Mouse (Mus musculus): ENCODE measurements at regions not wholly inside any gene's neighbourhood (a gene's known extent, or its start where the extent isn't known, plus 50 kb on each side); places are given as distances from the start of the nearest gene placed in this dataset.
"Not testable (repeated sequence)": the region's sequence is repeated elsewhere in the genome, so short reads cannot be mapped to it uniquely, and the experiment has no call there.

DNA sequence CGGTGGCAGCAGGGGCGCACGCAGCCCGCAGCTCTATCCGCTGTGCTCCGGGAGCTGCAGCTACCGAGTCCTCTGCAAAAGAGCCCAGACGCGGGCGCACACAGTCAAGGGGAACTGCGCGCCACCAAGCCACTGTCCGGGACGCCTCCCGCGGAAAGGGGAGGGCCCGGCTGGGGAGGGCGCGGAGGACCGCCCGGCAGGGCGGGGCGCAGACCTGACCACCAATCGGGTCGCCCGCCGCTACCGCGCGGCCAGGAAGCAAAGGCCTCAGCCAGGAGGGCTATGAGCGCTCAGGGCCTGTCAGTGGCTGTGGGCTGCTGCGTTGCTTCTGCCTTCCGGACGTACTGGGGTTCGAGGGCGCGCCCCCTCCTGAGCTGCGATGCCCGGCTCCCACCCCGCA is 1034.5 kb downstream of the Gm10330 start:
- H3K27me3 ChIP-seq (ENCODE audit: control insufficient read depth, insufficient read depth, low read length); H3K36me3 ChIP-seq (ENCODE audit: control insufficient read depth, insufficient read depth, low read length); H3K4me1 ChIP-seq (ENCODE audit: control insufficient read depth, insufficient read depth, low read length); H3K9me3 ChIP-seq (ENCODE audit: control insufficient read depth, low read depth, low read length); H3K27ac ChIP-seq (ENCODE audit: low read length); ATAC-seq (ENCODE audit: insufficient number of reproducible peaks, insufficient read depth, low FRiP score, low read depth); H3K9ac ChIP-seq (replicated peaks; ENCODE audit: low read depth, low read length): not testable (repeated sequence)
- 3% methylated on average over 35 of the region's 40 CpGs for WGBS
- peak overlapping the region; percentile 26 for H3K4me3 ChIP-seq (ENCODE audit: low read depth, low read length)
- peak overlapping the region; percentile 27; the same call in 1 of the 2 replicates for H3K4me2 ChIP-seq (replicated peaks; ENCODE audit: low read depth, low read length)

DNA sequence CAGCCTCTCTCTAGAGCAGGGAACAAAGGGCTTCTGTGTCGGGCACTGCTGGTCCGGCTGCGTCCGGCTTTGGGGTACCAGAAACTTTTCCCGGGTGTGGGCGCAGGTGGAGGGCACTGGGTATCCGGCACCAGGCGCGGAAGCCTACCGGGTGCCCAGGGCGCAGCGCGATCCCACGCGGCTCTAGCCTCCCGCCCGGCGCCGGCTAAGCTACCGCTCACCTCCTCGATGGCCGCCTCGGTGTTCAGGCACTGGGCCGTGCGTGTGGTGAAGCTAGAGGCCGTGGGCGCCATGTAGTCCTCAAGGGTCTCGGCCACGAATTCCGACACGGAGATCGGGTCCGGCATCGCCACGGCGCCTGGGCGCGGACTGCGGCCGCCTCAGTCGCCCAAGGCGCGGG is 1035.0 kb downstream of the Gm10330 start:
- ATAC-seq (ENCODE audit: insufficient number of reproducible peaks, insufficient read depth, low FRiP score, low read depth); H3K27ac ChIP-seq (ENCODE audit: low read length); H3K4me1 ChIP-seq (ENCODE audit: control insufficient read depth, insufficient read depth, low read length); H3K36me3 ChIP-seq (ENCODE audit: control insufficient read depth, insufficient read depth, low read length); H3K9ac ChIP-seq (replicated peaks; ENCODE audit: low read depth, low read length); H3K9me3 ChIP-seq (ENCODE audit: control insufficient read depth, low read depth, low read length); H3K27me3 ChIP-seq (ENCODE audit: control insufficient read depth, insufficient read depth, low read length): not testable (repeated sequence)
- peak overlapping the region; percentile 26 for H3K4me3 ChIP-seq (ENCODE audit: low read depth, low read length)
- H3K4me2 ChIP-seq (replicated peaks; ENCODE audit: low read depth, low read length), result peak overlapping the region; percentile 27; the same call in 1 of the 2 replicates
- 8% methylated on average over 33 of the region's 43 CpGs for WGBS

Data from stomach, embryonic 14.5 days (tissue).